In the genomic region with DNA sequence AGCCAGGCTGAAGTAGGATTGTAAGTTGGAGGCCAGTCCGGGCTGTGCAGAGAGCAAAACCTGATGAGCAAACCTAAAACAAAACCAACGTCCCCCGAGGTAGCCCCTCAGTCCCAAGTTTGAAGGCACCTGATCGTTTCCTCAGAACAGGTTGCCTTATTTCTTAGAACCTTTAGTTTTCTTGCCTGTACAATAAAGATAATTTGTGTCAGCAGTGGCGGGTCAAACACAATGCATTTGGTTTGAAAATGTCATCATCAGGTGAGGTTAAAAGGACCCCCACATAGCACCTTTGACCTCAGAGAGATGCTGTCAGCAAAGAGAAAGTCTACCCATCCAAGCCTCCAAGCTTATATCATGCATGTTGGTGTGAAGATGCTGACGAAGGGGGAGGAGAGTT, we compare ENCODE assay signal across 28 mouse cellular contexts.
"Had no signal": no experiment of that assay in that cellular context is flagged by ENCODE, and none has a peak within 500 bp of the region (broad histone marks: within the 10 kb centered on the region; RNA-seq: fewer than 3 reads in every experiment).

No protein-coding gene starts in this region.

- H3K4me3 ChIP-seq: embryonic facial prominence, embryonic 10.5 days; embryonic facial prominence, embryonic 12.5 days; embryonic facial prominence, embryonic 13.5 days; embryonic facial prominence, embryonic 15.5 days; erythroblast, embryonic 14.5 days; forebrain, embryonic 10.5 days; forebrain, embryonic 12.5 days; forebrain, embryonic 13.5 days; forebrain, embryonic 15.5 days; gastrocnemius, adult 2 months; heart, adult 2 months had no signal

- ATAC-seq: forebrain, embryonic 13.5 days; forebrain, embryonic 14.5 days; forebrain, embryonic 15.5 days; forebrain, embryonic 16.5 days; forebrain, postnatal 0 days had no signal

- H3K27me3 ChIP-seq: embryonic facial prominence, embryonic 12.5 days; embryonic facial prominence, embryonic 13.5 days; embryonic facial prominence, embryonic 15.5 days; forebrain, embryonic 12.5 days; forebrain, embryonic 13.5 days; forebrain, embryonic 15.5 days had no signal

- H3K9me3 ChIP-seq: embryonic facial prominence, embryonic 10.5 days; embryonic facial prominence, embryonic 12.5 days; embryonic facial prominence, embryonic 13.5 days; embryonic facial prominence, embryonic 15.5 days; forebrain, embryonic 10.5 days; forebrain, embryonic 12.5 days; forebrain, embryonic 13.5 days; forebrain, embryonic 15.5 days had no signal

- H3K4me2 ChIP-seq: embryonic facial prominence, embryonic 12.5 days; embryonic facial prominence, embryonic 13.5 days; embryonic facial prominence, embryonic 15.5 days; forebrain, embryonic 12.5 days; forebrain, embryonic 13.5 days; forebrain, embryonic 15.5 days had no signal

- H3K9ac ChIP-seq: embryonic facial prominence, embryonic 12.5 days; embryonic facial prominence, embryonic 13.5 days; embryonic facial prominence, embryonic 15.5 days; forebrain, embryonic 12.5 days; forebrain, embryonic 13.5 days; forebrain, embryonic 15.5 days; forebrain, postnatal 0 days had no signal

- H3K4me1 ChIP-seq: forebrain, embryonic 12.5 days; forebrain, embryonic 13.5 days; forebrain, embryonic 15.5 days had no signal

- H3K36me3 ChIP-seq: embryonic facial prominence, embryonic 15.5 days; forebrain, embryonic 12.5 days; forebrain, embryonic 15.5 days had no signal

- DNase-seq: cerebellum, adult 2 months; cerebellum, adult 8-10 months; cerebellum, adult 9-10 months; cerebellum, adult 9-11 months; cerebellum, postnatal 10 days; cerebellum, postnatal 14 days; cerebellum, postnatal 25 days; cerebellum, postnatal 36 days; embryo, embryonic 11 days; forebrain, postnatal 0 days; gastrocnemius, adult 2 months; gastrocnemius, postnatal 10 days; gastrocnemius, postnatal 14 days; gastrocnemius, postnatal 25 days; gastrocnemius, postnatal 36 days; heart, adult 18-20 months; heart, adult 2 months had no signal

- H3K27ac ChIP-seq: embryonic facial prominence, embryonic 12.5 days; embryonic facial prominence, embryonic 15.5 days; forebrain, embryonic 10.5 days; forebrain, embryonic 12.5 days; forebrain, embryonic 13.5 days; forebrain, embryonic 15.5 days; gastrocnemius, adult 2 months; heart, adult 2 months had no signal
